Mouse (Mus musculus) kidney, embryonic 14.5 days (tissue): ENCODE measurements around the gene Parpbp. TPM values are rescaled to one million over a fixed set of nuclear protein-coding genes. Genes with fewer than 3 reads are reported as not detected.

ENCODE experiments used
- ATAC-seq: fragments of 200-750 bp; cut with Nextera tagmentation; 2 replicates; pipeline ENCODE4 v1.8.0; 2017; ENCODE audit warnings: moderate number of reproducible peaks, mild to moderate bottlenecking, moderate TSS enrichment, moderate library complexity; ENCODE audit not compliant: low FRiP score, low TSS enrichment
- H3K27ac ChIP-seq: fragments of 300-500 bp; sonication (generic); 2 replicates; pipeline ENCODE4 v1.5.1; 2014; ENCODE audit warnings: low read depth, mild to moderate bottlenecking, low read length, moderate library complexity, mixed read lengths
- H3K27me3 ChIP-seq: fragments of 300-500 bp; sonication (generic); 2 replicates; pipeline ENCODE4 v1.6.1; 2014; ENCODE audit warnings: mild to moderate bottlenecking, low read length; ENCODE audit not compliant: control insufficient read depth, insufficient read depth
- H3K36me3 ChIP-seq: fragments of 300-500 bp; sonication (generic); 2 replicates; pipeline ENCODE4 v1.6.1; 2014; ENCODE audit warnings: low read length, mixed read lengths; ENCODE audit not compliant: control insufficient read depth, insufficient read depth
- H3K4me1 ChIP-seq: fragments of 300-500 bp; sonication (generic); 2 replicates; pipeline ENCODE4 v1.6.1; 2014; ENCODE audit warnings: low read length, mixed read lengths; ENCODE audit not compliant: control insufficient read depth, insufficient read depth
- H3K4me2 ChIP-seq: fragments of 300-500 bp; sonication (generic); replicated peaks from 2 replicates; pipeline ENCODE4 v1.6.1; 2014; ENCODE audit warnings: low read depth, mild to moderate bottlenecking, low read length
- H3K4me3 ChIP-seq: fragments of 300-500 bp; sonication (generic); 2 replicates; pipeline ENCODE4 v1.5.1; 2014; ENCODE audit warnings: mild to moderate bottlenecking, low read length
- H3K9ac ChIP-seq: fragments of 300-500 bp; sonication (generic); 2 replicates; pipeline ENCODE4 v1.6.1; 2014; ENCODE audit warnings: low read depth, mild to moderate bottlenecking, low read length, moderate library complexity
- H3K9me3 ChIP-seq: fragments of 300-500 bp; sonication (generic); 2 replicates; pipeline ENCODE4 v1.6.1; 2016; ENCODE audit warnings: low read length; ENCODE audit not compliant: control insufficient read depth
- WGBS: fragments of 180-500 bp; shearing (Covaris S2); extraction: QIAGEN DNeasy Blood & Tissue Kit; methylation state at CpG from one replicate; pipeline ENCODE4 v1.1.7; 2014; 5-methylcytosine and 5-hydroxymethylcytosine counted together
- polyA plus RNA-seq: library from polyadenylated mRNA; unstranded; fragments of >200 nt; fragmentation: Nextera tagmentation; extraction: Ambion mirVana; gene quantifications from 2 replicates; pipeline ENCODE4 v1.2.1, GENCODE M21; 2014

The Parpbp gene
- polyA plus RNA-seq, 1 experiment from 2014 or later: 14.1 TPM

- Histone ChIP-seq H3K4me1 (no peaks in the 10 kb centered on the region), H3K9ac (no peak overlapping the region), H3K9me3 (no peaks in the 10 kb centered on the region), H3K4me2 (no peak overlapping the region), H3K27ac (no peak overlapping the region), H3K36me3 (no peaks in the 10 kb centered on the region), H3K4me3 (no peak overlapping the region), H3K27me3 (no peaks in the 10 kb centered on the region)
- 56% methylated on average over 11 of the region's 11 CpGs for WGBS
- ATAC-seq: peak; percentile 46; the same call in 1 of the 2 replicates
Observed at GRCm38 (mm10) chr10:88046098-88046771, 100.5 kb downstream of the Parpbp start.

DNA sequence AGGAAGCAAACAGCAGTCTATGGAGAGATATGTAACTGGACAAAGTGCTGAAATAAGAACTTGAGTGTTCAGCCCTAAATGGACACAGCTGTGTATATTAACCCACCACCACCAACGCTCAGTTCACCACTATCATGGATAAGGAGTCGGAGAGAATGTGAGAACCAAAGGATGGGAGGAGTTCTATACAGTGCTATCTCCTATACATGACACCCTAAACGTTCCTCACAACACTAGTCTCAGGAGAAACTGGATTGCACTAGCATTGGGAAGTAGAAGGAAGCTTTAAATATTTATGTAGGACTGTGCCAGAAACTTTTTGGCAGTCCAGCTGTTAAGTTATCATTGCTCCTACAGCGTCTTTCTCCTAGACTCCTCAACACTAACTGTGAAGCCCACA is 102.4 kb downstream of the Parpbp start:
- Histone ChIP-seq H3K4me2 (no peak overlapping the region), H3K9ac (no peak overlapping the region), H3K36me3 (no peaks in the 10 kb centered on the region), H3K4me1 (0 out of 2 replicates have a peak, but pooled peaks cover under 1% of the 10 kb centered on the region), H3K27ac (no peak overlapping the region), H3K27me3 (no peaks in the 10 kb centered on the region), H3K4me3 (no peak overlapping the region), H3K9me3 (no peaks in the 10 kb centered on the region)
- ATAC-seq: no peak
- 77% methylated on average over 4 of the region's 4 CpGs for WGBS

Other genes with a start within 250 kb of the Parpbp start
- gene Pmch, start 55.9 kb downstream of the Parpbp start, polyA plus RNA-seq: not detected in 2 replicates
- gene Nup37, start 51 bp upstream of the Parpbp start, polyA plus RNA-seq: 102 and 127 TPM in 2 replicates
- gene Washc3, start 54.2 kb upstream of the Parpbp start, polyA plus RNA-seq: 60.1 and 79.3 TPM in 2 replicates
- gene Dram1, start 232.1 kb upstream of the Parpbp start, polyA plus RNA-seq: 0.99 and 1.0 TPM in 2 replicates
- gene Gnptab, start 232.2 kb upstream of the Parpbp start, polyA plus RNA-seq: 6.7 and 17.6 TPM in 2 replicates